Mouse (Mus musculus) C2C12 (cell line): ENCODE measurements at regions not wholly inside any gene's neighbourhood (a gene's known extent, or its start where the extent isn't known, plus 50 kb on each side); places are given as distances from the start of the nearest gene placed in this dataset.

Source experiments
- H3K27me3 ChIP-seq: one replicate; pipeline ENCODE4 v1.6.1; 2011; ENCODE audit not compliant: control insufficient read depth, insufficient read depth, insufficient read length
- H3K36me3 ChIP-seq: one replicate; pipeline ENCODE4 v1.6.1; 2011; ENCODE audit not compliant: control insufficient read depth, insufficient read depth
- H3K4me3 ChIP-seq: one replicate; pipeline ENCODE4 v1.5.1; 2011; ENCODE audit warnings: mild to moderate bottlenecking, control low read depth; ENCODE audit not compliant: poor library complexity, insufficient read depth, severe bottlenecking
- H3K79me2 ChIP-seq: one replicate; pipeline ENCODE4 v1.6.1; 2011; ENCODE audit not compliant: control insufficient read depth, insufficient read depth
- H3K79me3 ChIP-seq: one replicate; pipeline ENCODE4 v1.6.1; 2011; ENCODE audit warnings: low read depth, control low read depth
- H3ac ChIP-seq: one replicate; pipeline ENCODE3; 2011; ENCODE audit warnings: low read depth; ENCODE audit not compliant: control insufficient read depth, insufficient read length
- CEBPB ChIP-seq: IDR thresholded peaks from one replicate; pipeline ENCODE4 v1.6.1; 2011; ENCODE audit warnings: low read depth, mild to moderate bottlenecking, control low read depth, moderate library complexity
- CTCF ChIP-seq: IDR thresholded peaks from one replicate; pipeline ENCODE4 v1.5.1; 2011; ENCODE audit not compliant: control insufficient read depth, insufficient read depth, insufficient read length
- FOSL1 ChIP-seq: IDR thresholded peaks from one replicate; pipeline ENCODE4 v1.8.0; 2011; ENCODE audit warnings: mild to moderate bottlenecking, low read length; ENCODE audit not compliant: poor library complexity, insufficient read depth, severe bottlenecking
- MAX ChIP-seq: IDR thresholded peaks from one replicate; pipeline ENCODE4 v1.6.1; 2011; ENCODE audit warnings: mild to moderate bottlenecking, control low read depth
- MYOD1 ChIP-seq: IDR thresholded peaks from one replicate; pipeline ENCODE4 v1.6.1; 2011; ENCODE audit warnings: low read depth; ENCODE audit not compliant: control insufficient read depth, insufficient read length
- MYOG ChIP-seq: IDR thresholded peaks from one replicate; pipeline ENCODE4 v1.6.1; 2011; ENCODE audit not compliant: control insufficient read depth, insufficient read length; ENCODE audit errors: extremely low read depth
- USF1 ChIP-seq: IDR thresholded peaks from one replicate; pipeline ENCODE4 v1.6.1; 2011; ENCODE audit warnings: low read depth, mild to moderate bottlenecking, control low read depth, moderate library complexity

- Histone ChIP-seq H3K36me3 (no peaks in the 10 kb centered on the region), H3K27me3 (peaks cover 13% of the 10 kb centered on the region), H3K79me2 (no peaks in the 10 kb centered on the region), H3K79me3 (no peaks in the 10 kb centered on the region), H3ac (no peak overlapping the region), H3K4me3 (no peak overlapping the region)
- TF ChIP-seq MYOD1 (no peak), USF1 (no peak), FOSL1 (no peak), CTCF (no peak), MYOG (no peak), MAX (no peak), CEBPB (no peak)
Measured at GRCm38 (mm10) chr3:33902431-33902830, 58.3 kb upstream of the Ccdc39 start.

DNA sequence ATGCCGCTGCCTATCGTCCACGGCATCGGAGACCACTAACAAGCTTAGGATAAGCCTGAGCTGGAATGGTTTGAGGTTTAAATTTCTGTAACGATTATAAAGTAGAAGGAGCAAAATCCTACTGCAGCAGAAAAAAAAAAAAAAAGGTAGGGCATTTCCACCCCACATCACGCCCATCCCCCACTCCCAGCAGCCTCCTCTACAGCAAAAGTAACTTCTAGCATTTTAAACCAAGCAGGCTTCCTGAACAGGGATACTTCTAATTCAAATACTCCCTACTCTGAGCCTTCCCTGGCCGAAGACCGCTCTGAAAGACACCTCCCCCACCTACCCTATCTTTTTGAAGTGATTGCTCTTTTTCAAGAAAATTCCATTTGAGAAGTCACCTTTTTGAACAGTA is 59.2 kb upstream of the Ccdc39 start:
- no peaks in the 10 kb centered on the region for H3K79me3 ChIP-seq
- no peaks in the 10 kb centered on the region for H3K79me2 ChIP-seq
- no peak for TF ChIP-seq CTCF
- TF ChIP-seq USF1: no peak
- peaks cover 13% of the 10 kb centered on the region for H3K27me3 ChIP-seq
- no peak overlapping the region for H3ac ChIP-seq
- no peaks in the 10 kb centered on the region for H3K36me3 ChIP-seq
- no peak overlapping the region for H3K4me3 ChIP-seq

DNA sequence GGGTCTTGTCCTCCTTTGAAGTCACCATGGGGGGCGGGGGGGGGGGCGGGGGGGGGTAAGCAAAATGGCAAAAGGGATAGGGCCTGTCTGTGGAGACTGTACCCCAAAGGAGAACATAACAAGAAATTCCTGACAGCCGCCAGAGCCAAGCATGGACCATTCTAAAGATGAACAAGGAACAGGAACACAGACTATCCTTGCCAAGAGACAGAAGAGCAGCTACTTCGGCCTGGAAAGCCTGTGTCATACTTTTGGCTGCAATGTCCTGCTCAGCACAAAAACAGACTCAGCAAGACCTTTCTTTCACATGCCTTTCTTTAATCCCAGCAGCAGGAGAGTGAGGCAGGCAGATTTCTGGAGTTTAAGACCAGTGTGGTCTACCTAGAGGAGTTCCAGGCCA is 59.7 kb upstream of the Ccdc39 start:
- Histone ChIP-seq H3ac (no peak overlapping the region), H3K27me3 (peaks cover 13% of the 10 kb centered on the region), H3K36me3 (no peaks in the 10 kb centered on the region), H3K79me3 (no peaks in the 10 kb centered on the region), H3K4me3 (no peak overlapping the region), H3K79me2 (no peaks in the 10 kb centered on the region)
- no peak for TF ChIP-seq CTCF

DNA sequence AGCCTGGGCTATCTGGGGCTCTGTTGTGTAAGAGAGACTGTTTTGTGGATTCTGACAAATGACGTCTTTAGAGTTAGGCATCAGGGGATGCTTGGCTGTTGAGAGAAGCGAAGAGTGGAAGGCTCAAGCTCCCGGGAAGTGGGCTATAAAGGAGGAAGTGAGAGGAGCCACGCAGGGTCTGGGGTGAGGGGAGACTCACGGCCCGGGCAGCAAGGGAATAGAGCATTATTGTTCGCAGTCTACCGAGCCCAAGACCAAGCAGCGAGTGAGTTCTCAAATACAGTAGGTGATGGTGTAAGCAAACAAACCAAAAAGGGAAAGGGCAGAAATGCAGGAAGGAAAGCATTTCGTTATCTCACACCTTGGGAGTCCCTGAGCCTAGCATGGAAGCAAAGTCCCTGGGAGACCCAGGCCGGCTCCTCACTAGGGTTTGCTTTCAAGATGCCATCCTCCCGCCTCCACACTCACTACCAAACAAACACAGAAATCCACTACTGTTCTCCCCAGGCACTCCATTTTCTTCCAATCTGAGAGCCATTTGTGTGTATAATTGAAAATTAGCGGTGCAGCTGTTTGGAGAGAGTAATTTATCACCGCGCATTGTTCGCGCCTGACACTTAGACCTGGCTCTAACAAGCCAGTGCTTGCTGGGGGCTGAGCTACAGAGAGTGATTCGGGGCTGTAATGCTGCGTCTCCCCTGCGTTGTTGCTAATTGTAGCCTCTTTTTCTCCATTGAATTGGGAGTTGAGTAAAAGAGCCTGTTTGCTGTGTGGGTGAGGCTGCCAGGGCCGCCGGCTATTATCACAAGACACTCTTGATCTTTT is 61.0 kb upstream of the Ccdc39 start:
- no peak for TF ChIP-seq CEBPB
- no peak for TF ChIP-seq MYOD1
- no peak for TF ChIP-seq USF1
- no peak for TF ChIP-seq MAX
- no peak for TF ChIP-seq FOSL1
- no peak for TF ChIP-seq CTCF
- no peak for TF ChIP-seq MYOG
- no peaks in the 10 kb centered on the region for H3K79me3 ChIP-seq
- no peak overlapping the region for H3K4me3 ChIP-seq
- peaks cover 13% of the 10 kb centered on the region for H3K27me3 ChIP-seq
- H3ac ChIP-seq: no peak overlapping the region
- H3K36me3 ChIP-seq: no peaks in the 10 kb centered on the region
- no peaks in the 10 kb centered on the region for H3K79me2 ChIP-seq

DNA sequence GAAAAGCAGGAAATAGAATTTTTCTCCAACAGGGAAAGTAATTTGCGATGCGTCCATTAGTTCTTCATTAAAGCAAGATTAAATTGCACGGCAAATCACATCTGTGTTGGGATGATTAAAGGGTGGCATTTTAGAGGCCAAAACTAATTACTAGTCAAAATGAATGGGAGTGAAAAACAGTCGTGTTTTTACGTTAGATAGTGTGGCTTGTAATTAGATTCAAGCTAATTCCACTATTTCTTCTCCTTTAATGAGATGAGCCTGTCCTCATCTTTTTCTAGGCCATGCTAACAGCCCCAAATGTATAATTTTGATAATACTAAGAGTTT is 61.5 kb upstream of the Ccdc39 start:
- H3K79me2 ChIP-seq: no peaks in the 10 kb centered on the region
- TF ChIP-seq CTCF: no peak
- H3K36me3 ChIP-seq: no peaks in the 10 kb centered on the region
- H3K27me3 ChIP-seq: peaks cover 13% of the 10 kb centered on the region
- no peak overlapping the region for H3ac ChIP-seq
- no peak overlapping the region for H3K4me3 ChIP-seq
- no peaks in the 10 kb centered on the region for H3K79me3 ChIP-seq

- H3K79me3 ChIP-seq: no peaks in the 10 kb centered on the region
- no peak overlapping the region for H3ac ChIP-seq
- H3K27me3 ChIP-seq: peaks cover 13% of the 10 kb centered on the region
- H3K79me2 ChIP-seq: no peaks in the 10 kb centered on the region
- TF ChIP-seq USF1 (no peak), CEBPB (no peak), MYOD1 (no peak), CTCF (no peak), FOSL1 (no peak), MYOG (no peak), MAX (no peak)
- no peak overlapping the region for H3K4me3 ChIP-seq
- H3K36me3 ChIP-seq: no peaks in the 10 kb centered on the region
Measured at GRCm38 (mm10) chr3:33907061-33907460, 63.0 kb upstream of the Ccdc39 start.
